Mouse (Mus musculus): Measurements from ENCODE around the gene Paxbp1.
"Not testable (repeated sequence)": the region's sequence is repeated elsewhere in the genome, so short reads cannot be mapped to it uniquely, and the experiment has no call there.

Gene Paxbp1

GRCm38 (mm10) chr16:91044270-91045182, at the start of gene Paxbp1:
TSS of gene Paxbp1 (minus strand) at chr16:91044543.
- peak; percentile 99 for DNase-seq (ENCODE audit: low spot score in 2 of 2)

- DNase-seq (ENCODE audit: low spot score in 2 of 2) = no peak
These were observed 42.4 kb upstream of the Paxbp1 start for GRCm38 (mm10) chr16:91086642-91087306.

GRCm38 (mm10) chr16:91085239-91085825, 41.0 kb upstream of the Paxbp1 start:
- no peak for DNase-seq (ENCODE audit: low spot score in 2 of 2)

- peak in 1 of 2 experiments; percentile 10 for DNase-seq (ENCODE audit: low spot score in 2 of 2)
These were observed 40.2 kb upstream of the Paxbp1 start for GRCm38 (mm10) chr16:91084307-91085238.

GRCm38 (mm10) chr16:91083002-91083646, 38.8 kb upstream of the Paxbp1 start:
- DNase-seq (ENCODE audit: low spot score in 2 of 2) = no peak

GRCm38 (mm10) chr16:91081508-91081907, 37.2 kb upstream of the Paxbp1 start:
- DNase-seq (ENCODE audit: low spot score in 2 of 2) = peak; percentile 61 to 89

- DNase-seq (ENCODE audit: low spot score in 2 of 2) = no peak
These were observed 31.8 kb upstream of the Paxbp1 start for GRCm38 (mm10) chr16:91076180-91076579.

- DNase-seq (ENCODE audit: low spot score in 2 of 2) = not testable (repeated sequence)
These were observed 31.1 kb upstream of the Paxbp1 start for GRCm38 (mm10) chr16:91075423-91075822.

GRCm38 (mm10) chr16:91073163-91073892, 29.0 kb upstream of the Paxbp1 start:
- peak; percentile 85 to 92 for DNase-seq (ENCODE audit: low spot score in 2 of 2)

- no peak for DNase-seq (ENCODE audit: low spot score in 2 of 2)
These were observed 27.9 kb upstream of the Paxbp1 start for GRCm38 (mm10) chr16:91072256-91072655.

GRCm38 (mm10) chr16:91068969-91069368, 24.6 kb upstream of the Paxbp1 start:
- no peak for DNase-seq (ENCODE audit: low spot score in 2 of 2)

GRCm38 (mm10) chr16:91067122-91067521, 22.8 kb upstream of the Paxbp1 start:
- DNase-seq (ENCODE audit: low spot score in 2 of 2) = no peak

GRCm38 (mm10) chr16:91064583-91065365, 20.4 kb upstream of the Paxbp1 start:
- DNase-seq (ENCODE audit: low spot score in 2 of 2) = no peak

GRCm38 (mm10) chr16:91063786-91064185, 19.4 kb upstream of the Paxbp1 start:
- DNase-seq (ENCODE audit: low spot score in 2 of 2) = no peak

GRCm38 (mm10) chr16:91061531-91062318, 17.4 kb upstream of the Paxbp1 start:
- DNase-seq (ENCODE audit: low spot score in 2 of 2) = no peak

GRCm38 (mm10) chr16:91057741-91058140, 13.4 kb upstream of the Paxbp1 start:
- no peak for DNase-seq (ENCODE audit: low spot score in 2 of 2)

- DNase-seq (ENCODE audit: low spot score in 2 of 2) = no peak
These were observed 12.9 kb upstream of the Paxbp1 start for GRCm38 (mm10) chr16:91057261-91057660.

GRCm38 (mm10) chr16:91056043-91056821, 11.9 kb upstream of the Paxbp1 start:
- peak; percentile 59 to 61 for DNase-seq (ENCODE audit: low spot score in 2 of 2)
